Mouse (Mus musculus) v-Abl transformed pro-B cells (cell line): Measurements from ENCODE around the gene Cep112.

Source experiments
- in situ Hi-C, 2 experiments: fragments of 400-800 bp; cut with MboI; formaldehyde crosslinking; loops; one replicate each; pipeline ENCODE4 v1.15.1; 2025; ENCODE audit not compliant: unreplicated experiment in 2 of 2

Gene Cep112

DNA sequence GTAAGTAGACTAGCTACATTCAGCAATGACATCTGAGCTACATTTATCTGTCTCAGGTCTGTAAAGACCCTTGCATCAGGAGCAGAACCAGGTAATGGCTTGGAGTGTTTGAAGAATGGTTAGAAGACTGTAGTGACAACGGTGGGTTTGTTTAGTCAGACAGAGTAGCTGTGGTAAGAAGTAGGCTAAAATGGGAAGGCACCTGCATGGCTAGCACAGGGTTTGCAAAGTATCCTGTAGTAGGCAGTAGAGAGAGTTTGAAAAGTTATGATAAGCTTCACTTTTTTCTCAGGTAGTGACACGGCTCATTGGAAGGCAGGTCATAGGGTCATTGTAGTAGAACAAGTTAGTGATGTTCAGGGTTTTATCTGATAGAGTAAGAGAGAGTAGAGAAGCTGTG, 4.1 kb downstream of the Cep112 start:
- in situ Hi-C loops = loop anchor here in 1 of 2 experiments (10.0 kb wide), 1 partner anchor 904 kb away; no protein-coding TSS in a partner anchor

DNA sequence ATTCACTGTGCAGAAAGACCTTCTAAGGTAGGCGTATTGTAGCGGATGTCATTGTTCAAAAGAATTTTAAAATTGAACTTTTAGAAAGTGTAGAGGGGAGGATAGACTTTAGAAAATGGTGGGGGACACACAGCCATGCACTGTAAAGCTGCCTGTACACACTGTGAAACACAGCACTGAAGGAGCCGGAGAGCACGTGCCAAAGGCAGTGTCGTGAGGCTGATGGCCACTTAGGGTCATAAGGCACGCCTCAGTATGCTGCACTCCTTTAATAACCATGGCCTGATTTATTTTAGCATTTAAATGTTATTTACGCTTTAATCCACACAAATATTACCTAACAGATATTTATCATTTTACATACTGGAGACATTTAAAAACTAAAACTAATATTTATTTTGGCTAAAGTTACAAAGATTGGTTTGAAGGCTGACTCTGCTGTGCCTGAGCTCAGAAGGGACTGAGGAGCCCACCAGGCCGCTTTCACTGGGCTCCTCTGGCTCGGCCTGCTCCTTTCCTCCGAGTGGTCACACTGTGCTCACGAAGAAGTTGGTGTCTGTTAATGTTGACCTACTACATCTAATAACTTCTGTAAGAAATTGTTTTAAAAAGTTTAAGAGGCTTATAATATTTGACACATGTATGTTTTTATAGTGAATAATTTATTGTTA, 19.0 kb downstream of the Cep112 start:
- in situ Hi-C loops = no loop called here

DNA sequence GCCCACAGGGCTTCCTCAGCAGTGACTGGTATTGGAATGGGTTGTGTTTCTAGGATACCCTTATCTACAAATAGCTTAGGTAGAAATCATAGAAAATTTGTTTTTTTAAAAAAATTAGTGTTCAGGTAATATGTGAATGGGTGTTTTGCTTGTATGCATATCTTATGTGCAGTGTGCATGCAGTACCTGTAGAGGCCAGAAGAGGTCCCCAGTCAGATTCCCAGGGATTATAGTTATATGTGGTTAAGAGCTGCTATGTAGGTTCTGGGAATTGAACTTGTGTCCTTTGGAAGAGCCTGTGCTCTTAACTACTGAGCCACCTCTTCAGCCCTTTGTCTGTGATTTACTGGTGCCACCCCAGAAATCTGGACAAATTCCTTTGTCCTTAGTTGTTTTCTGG, 22.2 kb downstream of the Cep112 start:
- in situ Hi-C loops = loop anchor here in 1 of 2 experiments (5.0 kb wide), 1 partner anchor 1175 kb away; no protein-coding TSS in a partner anchor

DNA sequence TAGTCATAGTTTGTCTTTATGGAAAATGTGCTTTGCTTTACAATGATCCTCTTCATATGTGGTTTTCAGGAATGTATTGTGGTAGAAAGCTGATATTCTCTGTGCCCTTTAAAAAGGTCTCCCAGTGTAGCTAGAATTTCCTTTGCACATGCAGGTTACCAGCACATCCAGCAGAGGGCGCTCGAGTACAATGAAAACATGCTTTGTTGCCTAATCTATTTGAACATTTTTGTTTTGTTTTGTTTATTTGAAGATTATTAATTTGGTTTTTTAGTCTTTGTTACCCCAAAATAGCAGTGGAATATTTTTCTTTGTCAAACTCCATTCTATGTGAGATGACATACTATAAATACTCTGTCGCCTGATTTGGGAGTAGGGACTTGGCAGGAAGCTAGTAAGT, 24.8 kb downstream of the Cep112 start:
- in situ Hi-C loops = loop anchor here (5.0 to 25.0 kb wide), 9 partner anchors 575 to 1837 kb away; partner anchors contain the start of gene Abca6 (in 1 of the 2)

DNA sequence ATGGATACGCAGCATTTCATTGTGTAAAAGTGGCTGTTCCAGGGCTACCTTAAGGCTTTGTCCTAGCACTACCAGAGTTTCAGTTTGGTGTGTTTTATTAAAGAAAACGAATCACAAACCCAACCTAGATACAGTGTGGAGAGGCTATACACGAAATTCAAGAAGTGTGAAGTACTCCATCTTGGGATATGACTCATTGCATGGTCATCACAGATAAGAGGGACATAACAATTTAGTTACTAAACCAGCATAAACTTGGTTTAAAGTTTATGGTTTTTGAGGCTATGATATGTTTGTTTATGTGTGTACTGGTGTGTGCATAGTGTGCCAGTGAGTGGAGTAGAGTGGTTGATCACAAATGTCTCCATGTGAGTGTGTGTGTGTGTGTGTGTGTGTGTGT, 34.6 kb downstream of the Cep112 start:
- in situ Hi-C loops = loop anchor here (5.0 to 25.0 kb wide), 7 partner anchors 565 to 1828 kb away; partner anchors contain the start of gene Abca6 (in 1 of the 2)

GRCm38 (mm10) chr11:108464138-108464537, 39.1 kb downstream of the Cep112 start:
- in situ Hi-C loops = loop anchor here (25.0 kb wide), 3 partner anchors 773 to 1823 kb away; partner anchors contain the start of gene Abca6 (in 1 of the 2)

GRCm38 (mm10) chr11:108464715-108465301, 39.8 kb downstream of the Cep112 start:
- in situ Hi-C loops = loop anchor here (25.0 kb wide), 3 partner anchors 772 to 1822 kb away; partner anchors contain the start of gene Abca6 (in 1 of the 2)

DNA sequence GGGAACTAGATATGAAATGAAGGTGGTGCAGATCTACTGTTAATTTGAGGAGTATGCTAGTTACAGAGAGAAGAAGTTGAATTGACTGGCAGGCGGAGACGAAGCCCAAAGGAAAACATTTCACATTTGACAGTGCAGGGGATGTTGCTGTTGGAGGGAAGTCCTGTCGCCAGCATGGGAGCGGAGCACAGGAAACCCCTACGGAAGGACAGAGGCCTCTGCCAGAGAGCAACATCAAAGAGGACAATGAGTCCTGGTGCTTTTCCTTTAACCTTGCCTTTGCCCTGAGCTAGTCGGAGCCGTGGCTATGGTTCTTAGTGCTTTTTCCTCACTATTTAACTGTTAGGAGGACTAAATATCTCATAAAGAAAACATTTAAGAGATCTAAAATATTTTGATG, 50.7 kb downstream of the Cep112 start:
- in situ Hi-C loops = no loop called here

DNA sequence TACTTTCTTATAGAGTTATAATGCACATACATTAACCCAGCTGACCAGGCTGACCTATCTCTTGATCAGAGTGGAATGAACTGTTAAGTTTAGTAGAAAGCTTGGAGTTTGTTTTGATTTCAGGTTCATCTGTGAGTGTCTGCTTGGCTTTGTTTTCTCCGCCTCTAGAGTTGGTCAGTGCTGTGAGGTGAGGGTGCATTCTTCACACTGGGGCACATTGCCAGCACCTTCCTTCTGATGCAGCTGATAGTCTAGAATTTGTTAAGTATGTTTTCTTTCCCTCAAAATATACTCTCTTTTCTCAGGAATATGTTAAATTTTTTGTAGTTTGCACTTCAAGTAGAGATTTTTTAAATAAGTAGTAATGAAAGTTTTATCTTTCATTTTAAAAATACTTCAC, 51.2 kb downstream of the Cep112 start:
- in situ Hi-C loops = no loop called here

DNA sequence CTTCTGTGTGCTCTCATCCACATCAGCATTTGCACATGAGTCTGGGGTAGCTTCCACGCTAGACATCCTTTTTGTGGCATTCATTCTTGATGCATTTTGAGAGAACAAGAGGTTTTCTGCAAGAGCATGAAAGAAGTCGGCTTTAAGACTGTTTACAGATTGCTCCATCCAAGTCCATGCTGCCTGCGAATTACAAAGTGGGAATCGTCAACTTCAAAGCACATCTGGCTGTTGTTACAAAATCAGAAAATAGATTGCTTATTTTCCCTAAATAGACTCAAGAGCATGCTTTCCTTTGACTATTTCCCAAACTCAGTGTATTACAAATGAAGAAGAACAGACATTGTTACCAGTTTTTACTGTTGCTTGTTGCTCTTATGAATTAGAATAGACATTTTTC, 59.0 kb downstream of the Cep112 start:
- in situ Hi-C loops = no loop called here

DNA sequence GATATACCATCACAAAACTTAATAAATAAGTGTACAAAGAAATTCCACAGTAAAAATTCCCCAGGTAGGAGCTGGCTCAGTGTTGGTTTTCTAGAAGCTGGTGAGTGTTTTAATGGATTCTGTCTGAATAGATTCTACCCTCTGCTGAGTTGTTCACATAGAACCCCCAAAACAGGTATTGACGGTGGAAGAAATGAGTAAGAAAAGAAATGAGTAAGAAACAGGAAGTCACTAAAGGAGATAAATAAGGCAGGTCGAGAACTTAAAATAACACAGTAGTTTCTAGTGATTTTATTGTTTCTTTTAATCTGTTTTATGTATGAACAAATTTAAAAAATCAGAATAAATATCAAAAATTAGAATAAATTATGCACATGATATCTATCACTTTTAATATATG, 63.3 kb downstream of the Cep112 start:
- in situ Hi-C loops = no loop called here

DNA sequence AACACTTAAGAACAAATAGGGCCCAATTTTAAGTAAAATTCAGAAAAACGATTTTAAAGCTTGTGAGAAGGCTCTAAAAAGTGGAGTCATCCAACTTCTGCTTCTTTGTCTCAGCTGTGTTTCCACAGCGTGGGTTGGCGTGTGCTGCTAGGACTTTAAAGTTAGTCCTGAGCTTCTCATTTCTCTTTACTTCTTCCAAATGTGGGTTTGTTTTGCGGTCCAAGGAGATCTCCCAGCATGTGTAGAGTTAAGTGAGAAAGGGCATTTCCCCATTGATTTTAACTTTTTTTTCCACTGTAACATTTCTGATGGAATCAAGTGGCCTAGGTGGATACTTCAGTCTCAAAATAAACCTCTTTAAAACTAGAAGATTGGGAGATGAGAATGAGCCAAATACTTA, 64.9 kb downstream of the Cep112 start:
- in situ Hi-C loops = no loop called here

- in situ Hi-C loops = no loop called here
Measured at GRCm38 (mm10) chr11:108508190-108508589, 83.2 kb downstream of the Cep112 start.

DNA sequence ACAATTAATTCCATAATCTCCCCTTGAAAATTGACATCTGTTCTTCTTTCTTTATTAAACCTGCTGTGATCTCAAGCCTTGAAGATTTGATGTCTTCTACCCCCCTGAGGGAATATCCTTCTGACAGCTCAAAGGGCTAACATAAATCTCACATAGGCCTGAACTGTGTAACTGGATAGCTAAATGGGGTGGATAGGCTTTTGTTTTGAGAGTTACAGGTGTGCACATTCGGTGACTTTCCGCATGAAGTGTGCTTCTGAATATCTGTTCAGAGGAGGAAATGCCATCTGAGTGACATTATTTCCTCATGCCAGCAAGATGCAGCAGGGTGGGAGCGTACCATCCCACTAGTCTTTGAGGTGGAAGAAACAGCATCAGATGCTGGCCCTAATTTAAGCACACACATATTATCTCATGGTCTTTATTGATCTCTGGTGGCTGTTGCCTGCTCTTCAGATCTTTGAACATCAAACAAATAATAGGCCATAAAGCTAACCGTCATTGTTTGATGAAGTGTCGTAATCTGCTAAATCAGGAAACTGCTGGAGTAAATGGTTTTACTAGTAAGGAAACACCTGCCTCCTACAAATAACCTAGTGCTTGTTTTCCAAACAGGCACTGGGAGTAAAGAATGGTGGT, 102.9 kb downstream of the Cep112 start:
- in situ Hi-C loops = no loop called here

- in situ Hi-C loops = no loop called here
Measured at GRCm38 (mm10) chr11:108532901-108533300, 107.9 kb downstream of the Cep112 start.

GRCm38 (mm10) chr11:108534014-108534413, 109.0 kb downstream of the Cep112 start:
- in situ Hi-C loops = no loop called here

DNA sequence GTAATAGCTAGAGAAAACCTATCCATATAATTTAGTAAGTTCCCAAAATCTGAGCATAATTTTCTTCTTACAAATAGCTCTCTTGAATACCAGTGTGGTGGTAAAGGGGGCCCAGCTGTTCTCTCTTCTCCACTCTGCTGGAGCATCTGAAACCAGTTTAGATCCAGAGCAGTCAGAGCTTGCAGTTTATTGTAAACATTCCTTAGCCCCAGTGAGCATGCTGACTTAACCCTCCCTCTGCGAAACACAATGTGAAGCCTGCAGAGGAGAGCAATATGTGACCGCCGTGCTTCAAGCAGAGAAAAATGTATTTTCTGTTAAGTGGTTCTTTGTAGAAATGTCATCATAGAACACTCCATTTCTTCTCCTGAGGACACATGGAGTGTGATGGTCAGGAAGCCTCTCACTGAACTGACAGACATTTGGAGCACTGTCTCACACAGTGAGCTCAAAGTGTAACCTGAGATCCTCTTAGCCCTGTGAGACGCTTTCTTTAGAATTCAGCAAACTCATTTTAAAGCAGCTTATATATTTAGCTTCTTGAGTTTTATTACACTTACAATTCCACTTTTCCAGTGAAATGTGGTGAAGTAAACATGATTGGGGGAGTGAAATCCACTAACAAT, 128.1 kb downstream of the Cep112 start:
- in situ Hi-C loops = no loop called here

GRCm38 (mm10) chr11:108553881-108554280, 128.9 kb downstream of the Cep112 start:
- in situ Hi-C loops = no loop called here

DNA sequence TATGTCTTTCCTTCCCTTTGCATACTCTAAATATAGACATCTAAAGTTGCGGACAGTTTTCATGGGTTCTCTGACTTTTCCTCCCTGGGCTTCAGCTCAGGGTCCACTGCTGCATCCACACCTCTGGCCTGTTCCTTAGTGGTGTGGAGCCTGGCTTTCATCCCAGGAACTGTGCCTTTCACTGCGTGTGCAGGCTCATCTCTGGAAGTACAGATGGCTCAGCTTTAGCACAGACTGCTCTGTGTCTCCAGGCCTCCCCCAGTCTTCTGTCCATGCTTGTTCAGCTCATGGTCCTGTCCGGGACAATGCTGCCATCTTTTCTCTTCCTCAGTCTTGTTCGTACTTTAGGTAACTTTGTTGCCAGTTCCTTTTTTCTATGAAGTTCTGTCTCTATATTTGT, 133.6 kb downstream of the Cep112 start:
- in situ Hi-C loops = no loop called here

GRCm38 (mm10) chr11:108559506-108559905, 134.5 kb downstream of the Cep112 start:
- in situ Hi-C loops = no loop called here

DNA sequence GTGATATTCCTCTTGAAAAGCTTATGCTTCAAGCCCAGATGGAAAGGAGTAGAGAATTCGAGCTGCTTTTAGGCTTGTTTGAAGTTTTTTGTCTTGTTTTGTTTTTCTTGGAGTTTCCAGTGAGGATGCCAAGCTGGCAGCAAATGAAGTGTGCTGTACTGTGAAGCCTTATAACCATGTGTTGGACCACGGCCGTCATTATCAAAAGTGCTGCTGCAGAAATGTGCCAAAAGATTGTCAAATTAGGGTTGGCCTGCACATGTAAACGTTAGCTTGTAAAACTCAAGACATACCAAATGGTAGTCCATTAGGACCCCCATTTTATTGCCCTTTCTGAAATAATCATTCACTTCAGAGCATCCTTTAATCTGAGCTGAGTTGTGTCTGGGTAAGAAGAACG, 137.1 kb downstream of the Cep112 start:
- in situ Hi-C loops = no loop called here
